Comparison of ENCODE assay signal across 10 mouse cellular contexts in genomic region chr15:6579194-6579768, GRCm38 (mm10). TPM values are rescaled to one million over a fixed set of nuclear protein-coding genes. Genes with fewer than 3 reads are reported as not detected.
DNase-seq lines count a peak whose midpoint lies in the region; ATAC-seq and TF ChIP-seq lines count a peak whose summit lies in the region.
"Had no signal": no experiment of that assay in that cellular context is flagged by ENCODE, and none has a peak within 500 bp of the region (broad histone marks: within the 10 kb centered on the region; RNA-seq: fewer than 3 reads in every experiment).

No protein-coding gene starts in this region.

- WGBS in spleen, adult 2 months: 10% methylated on average over 15 of the region's 15 CpGs
- WGBS in limb, embryonic 15.5 days: 48% methylated on average over 15 of the region's 15 CpGs
- WGBS in stomach, embryonic 16.5 days: 34% methylated on average over 15 of the region's 15 CpGs
- 89% methylated on average over 15 of the region's 15 CpGs for WGBS in midbrain, embryonic 11.5 days

- no peaks in the 10 kb centered on the region for H3K27me3 ChIP-seq in spleen, adult 2 months (ENCODE audit: control insufficient read depth, insufficient read depth, low read length)
- no peaks in the 10 kb centered on the region for H3K27me3 ChIP-seq in limb, embryonic 15.5 days
- no peaks in the 10 kb centered on the region for H3K27me3 ChIP-seq in stomach, embryonic 16.5 days (ENCODE audit: control insufficient read depth, insufficient read depth, low read length)
- H3K27me3 ChIP-seq in midbrain, embryonic 11.5 days (ENCODE audit: control insufficient read depth, insufficient read depth, low read length): no peaks in the 10 kb centered on the region

- peak overlapping the region; percentile 30 for H3K4me2 ChIP-seq in limb, embryonic 15.5 days
- H3K4me2 ChIP-seq in stomach, embryonic 16.5 days (ENCODE audit: low read depth, low read length): peak overlapping the region; percentile 51
- no peak overlapping the region for H3K4me2 ChIP-seq in midbrain, embryonic 11.5 days

- no peaks in the 10 kb centered on the region for H3K9me3 ChIP-seq in limb, embryonic 15.5 days
- no peaks in the 10 kb centered on the region for H3K9me3 ChIP-seq in stomach, embryonic 16.5 days (replicated peaks; ENCODE audit: control insufficient read depth, low read length)
- no peaks in the 10 kb centered on the region for H3K9me3 ChIP-seq in midbrain, embryonic 11.5 days (ENCODE audit: control insufficient read depth, low read length)
- H3K9me3 ChIP-seq: hindbrain, embryonic 10.5 days had no signal

- H3K4me3 ChIP-seq in spleen, adult 2 months (ENCODE audit: extremely low read depth, insufficient read depth, insufficient read length): peak overlapping the region; percentile 53
- H3K4me3 ChIP-seq in limb, embryonic 15.5 days: 0 out of 2 replicates have a peak overlapping the region, but pooled peaks have one; percentile 2
- H3K4me3 ChIP-seq in stomach, embryonic 16.5 days (replicated peaks; ENCODE audit: low read length): peak overlapping the region; percentile 21
- H3K4me3 ChIP-seq in midbrain, embryonic 11.5 days (ENCODE audit: low read depth, low read length): no peak overlapping the region
- H3K4me3 ChIP-seq: hindbrain, embryonic 10.5 days had no signal

- peaks cover 4% of the 10 kb centered on the region; the same call in 1 of the 2 replicates for H3K4me1 ChIP-seq in spleen, adult 2 months (ENCODE audit: control insufficient read depth, insufficient read depth, insufficient read length)
- H3K4me1 ChIP-seq in limb, embryonic 15.5 days: peaks cover 19% of the 10 kb centered on the region
- no peaks in the 10 kb centered on the region for H3K4me1 ChIP-seq in stomach, embryonic 16.5 days (ENCODE audit: control insufficient read depth, insufficient read depth, low read length)
- H3K4me1 ChIP-seq in midbrain, embryonic 11.5 days (ENCODE audit: control insufficient read depth, insufficient read depth, low read length): no peaks in the 10 kb centered on the region

- H3K9ac ChIP-seq in limb, embryonic 15.5 days: no peak overlapping the region
- H3K9ac ChIP-seq in stomach, embryonic 16.5 days (ENCODE audit: low read length): no peak overlapping the region; the same call in 1 of the 2 replicates
- no peak overlapping the region for H3K9ac ChIP-seq in midbrain, embryonic 11.5 days (ENCODE audit: low read length)

- no peak for ATAC-seq in limb, embryonic 15.5 days (ENCODE audit: insufficient number of reproducible peaks, low FRiP score, low TSS enrichment, low read depth)
- ATAC-seq in stomach, embryonic 16.5 days (ENCODE audit: insufficient read depth, low FRiP score): no peak
- ATAC-seq in midbrain, embryonic 11.5 days (ENCODE audit: low FRiP score): no peak

- TF ChIP-seq CTCF in spleen, adult 2 months (IDR thresholded peaks at IDR 0.05; ENCODE audit: extremely low read depth, insufficient read depth, insufficient read length, insufficient replicate concordance): no peak

- no peak; the same call in 1 of the 2 replicates for TF ChIP-seq POLR2A in spleen, adult 2 months (IDR thresholded peaks at IDR 0.05; ENCODE audit: low read depth, low read length)

- peak overlapping the region; percentile 92 for H3K27ac ChIP-seq in spleen, adult 2 months (ENCODE audit: insufficient read depth, low read length)
- peak overlapping the region; percentile 75 for H3K27ac ChIP-seq in limb, embryonic 15.5 days
- no peak overlapping the region for H3K27ac ChIP-seq in stomach, embryonic 16.5 days (ENCODE audit: low read length)
- no peak overlapping the region for H3K27ac ChIP-seq in midbrain, embryonic 11.5 days (ENCODE audit: low read depth, low read length)
- H3K27ac ChIP-seq: hindbrain, embryonic 10.5 days had no signal

- no peaks in the 10 kb centered on the region for H3K36me3 ChIP-seq in spleen, adult 2 months (ENCODE audit: control insufficient read depth, insufficient read depth, low read length)
- H3K36me3 ChIP-seq in limb, embryonic 15.5 days: no peaks in the 10 kb centered on the region
- H3K36me3 ChIP-seq in stomach, embryonic 16.5 days (ENCODE audit: control insufficient read depth, insufficient read depth, low read length): no peaks in the 10 kb centered on the region
- no peaks in the 10 kb centered on the region for H3K36me3 ChIP-seq in midbrain, embryonic 11.5 days (ENCODE audit: control insufficient read depth, insufficient read depth, low read length)
- H3K36me3 ChIP-seq: hindbrain, embryonic 10.5 days had no signal

- intact Hi-C loops in heart, postnatal 10 days (cut with DNase I): loop anchor here (10.0 kb wide), 1 partner anchor 144 kb away; no protein-coding TSS in a partner anchor

- DNase-seq in heart, adult 11 months: peak; percentile 78
- DNase-seq in heart, postnatal 10 days: no peak
- no peak for DNase-seq in spleen, adult 2 months (ENCODE audit: low read depth in 1 of 2, low spot score in 2 of 2)
- no peak for DNase-seq in spleen, postnatal 4 days (ENCODE audit: low spot score in 2 of 2)
- no peak for DNase-seq in kidney, postnatal 25 days
- no peak for DNase-seq in midbrain, embryonic 11.5 days (ENCODE audit: low spot score, missing footprints)
- DNase-seq: cerebellum, adult 2 months had no signal

RNA-seq across cellular contexts. Expression of gene Fyb, which starts 56.6 kb away (rescaled TPM):
- total RNA-seq in heart, postnatal 10 days (2021): 10 to 100 TPM; 10.3 to 13.2 TPM
- 35.3 and 71.0 TPM in 2 replicates for polyA plus RNA-seq in spleen, adult 2 months (2012; rRNA removed)
- polyA plus RNA-seq in limb, embryonic 15.5 days (2015; fragmentation: Nextera tagmentation; extraction: Ambion mirVana): 10.3 and 13.0 TPM in 2 replicates
- polyA plus RNA-seq in stomach, embryonic 16.5 days (2015; fragmentation: Nextera tagmentation; extraction: Ambion mirVana): 12.2 and 13.8 TPM in 2 replicates
- 3.6 and 4.0 TPM in 2 replicates for polyA plus RNA-seq in midbrain, embryonic 11.5 days (2014; fragmentation: Nextera tagmentation; extraction: Ambion mirVana)

Comparison
In these comparisons a context has a peak if more than half of its experiments do, and no peak if none do; other contexts are left out.
1. H3K27ac ChIP-seq: peak in spleen, adult 2 months (single experiment) and limb, embryonic 15.5 days (single experiment); none in stomach, embryonic 16.5 days (single experiment) and midbrain, embryonic 11.5 days (single experiment).